Comparison of ENCODE assay signal across 21 mouse cellular contexts in genomic region chr11:120167059-120167458, GRCm38 (mm10). TPM values are rescaled to one million over a fixed set of nuclear protein-coding genes. Genes with fewer than 3 reads are reported as not detected.
DNase-seq lines count a peak whose midpoint lies in the region; ATAC-seq and TF ChIP-seq lines count a peak whose summit lies in the region.
"Had no signal": no experiment of that assay in that cellular context is flagged by ENCODE, and none has a peak within 500 bp of the region (broad histone marks: within the 10 kb centered on the region; RNA-seq: fewer than 3 reads in every experiment).

No protein-coding gene starts in this region.

- no peak for ATAC-seq in heart, embryonic 13.5 days (ENCODE audit: extremely low read depth, insufficient number of reproducible peaks, low FRiP score, low TSS enrichment)
- ATAC-seq in kidney, embryonic 16.5 days (ENCODE audit: low FRiP score, low TSS enrichment), result no peak
- ATAC-seq in megakaryocyte-erythroid progenitor cell, adult 5-6 weeks (replicated peaks; ENCODE audit: low FRiP score, low TSS enrichment, poor library complexity, severe bottlenecking), result no peak
- ATAC-seq: intestine, embryonic 15.5 days had no signal

- peak overlapping the region; percentile 11; the same call in 1 of the 2 replicates for H3K4me2 ChIP-seq in heart, embryonic 13.5 days
- H3K4me2 ChIP-seq in kidney, embryonic 16.5 days (replicated peaks; ENCODE audit: low read depth, low read length), result no peak overlapping the region
- H3K4me2 ChIP-seq: embryonic facial prominence, embryonic 12.5 days; intestine, embryonic 15.5 days; liver, embryonic 13.5 days; lung, embryonic 15.5 days; midbrain, embryonic 12.5 days; neural tube, embryonic 13.5 days had no signal

- no peak overlapping the region for H3K4me3 ChIP-seq in heart, embryonic 13.5 days
- H3K4me3 ChIP-seq in kidney, adult 2 months (ENCODE audit: insufficient read depth, low read depth, low read length), result no peak overlapping the region
- no peak overlapping the region for H3K4me3 ChIP-seq in kidney, embryonic 16.5 days (ENCODE audit: low read length)
- H3K4me3 ChIP-seq: embryonic facial prominence, embryonic 12.5 days; intestine, embryonic 15.5 days; left cerebral cortex, adult 2 months; liver, embryonic 13.5 days; lung, embryonic 15.5 days; midbrain, embryonic 12.5 days; neural tube, embryonic 13.5 days had no signal

- TF ChIP-seq POLR2A in kidney, adult 2 months (IDR thresholded peaks at IDR 0.05; ENCODE audit: low read depth, low read length), result no peak

- WGBS in heart, embryonic 13.5 days, result 50% methylated on average over 5 of the region's 5 CpGs
- 51% methylated on average over 5 of the region's 5 CpGs for WGBS in kidney, adult 2 months
- WGBS in kidney, embryonic 16.5 days, result 43% methylated on average over 5 of the region's 5 CpGs

- peak overlapping the region; percentile 59 for H3K9ac ChIP-seq in heart, embryonic 13.5 days
- no peak overlapping the region for H3K9ac ChIP-seq in kidney, embryonic 16.5 days (replicated peaks; ENCODE audit: low read length)
- H3K9ac ChIP-seq: embryonic facial prominence, embryonic 12.5 days; intestine, embryonic 15.5 days; liver, embryonic 13.5 days; lung, embryonic 15.5 days; midbrain, embryonic 12.5 days; neural tube, embryonic 13.5 days had no signal

- H3K9me3 ChIP-seq in heart, embryonic 13.5 days, result peaks cover 3% of the 10 kb centered on the region; the same call in 1 of the 2 replicates
- no peaks in the 10 kb centered on the region for H3K9me3 ChIP-seq in kidney, embryonic 16.5 days (ENCODE audit: low read length)
- H3K9me3 ChIP-seq: intestine, embryonic 15.5 days; liver, embryonic 13.5 days; lung, embryonic 15.5 days; midbrain, embryonic 12.5 days; neural tube, embryonic 13.5 days had no signal

- DNase-seq in adrenal gland, adult 2 months, result peak; percentile 83
- DNase-seq in adrenal gland, postnatal 4 days (ENCODE audit: low spot score in 2 of 2), result no peak
- DNase-seq in heart, adult 8-10 months (ENCODE audit: low spot score), result no peak
- DNase-seq in kidney, adult 2 months, result peak; percentile 47
- DNase-seq in retina, embryonic 14.5 days (ENCODE audit: low spot score), result no peak
- DNase-seq: cerebellum, adult 8-10 months; gastrocnemius, postnatal 36 days; kidney, postnatal 10 days; liver, embryonic 13.5 days; right cerebral cortex, postnatal 14 days; thymus, postnatal 25 days had no signal

- TF ChIP-seq CTCF in kidney, adult 2 months (conservative IDR thresholded peaks at IDR 0.05; ENCODE audit: insufficient read depth, insufficient read length, low read depth, low read length), result no peak

- H3K27me3 ChIP-seq in heart, embryonic 13.5 days (replicated peaks), result no peaks in the 10 kb centered on the region
- no peaks in the 10 kb centered on the region for H3K27me3 ChIP-seq in kidney, adult 2 months (replicated peaks; ENCODE audit: control insufficient read depth, insufficient read depth, low read length)
- no peaks in the 10 kb centered on the region for H3K27me3 ChIP-seq in kidney, embryonic 16.5 days (ENCODE audit: insufficient read depth, low read length)
- H3K27me3 ChIP-seq: embryonic facial prominence, embryonic 12.5 days; intestine, embryonic 15.5 days; liver, embryonic 13.5 days; lung, embryonic 15.5 days; midbrain, embryonic 12.5 days; neural tube, embryonic 13.5 days had no signal

- H3K27ac ChIP-seq in heart, embryonic 13.5 days (replicated peaks), result peak overlapping the region; percentile 56
- H3K27ac ChIP-seq in kidney, adult 2 months (ENCODE audit: insufficient read depth, low read depth, low read length), result peak overlapping the region; percentile 60
- no peak overlapping the region for H3K27ac ChIP-seq in kidney, embryonic 16.5 days (ENCODE audit: low read length)
- H3K27ac ChIP-seq: embryonic facial prominence, embryonic 12.5 days; left cerebral cortex, adult 2 months; liver, embryonic 13.5 days; lung, embryonic 15.5 days; macrophage; midbrain, embryonic 12.5 days; neural tube, embryonic 13.5 days had no signal

- H3K36me3 ChIP-seq in heart, embryonic 13.5 days, result no peaks in the 10 kb centered on the region
- no peaks in the 10 kb centered on the region for H3K36me3 ChIP-seq in kidney, adult 2 months (ENCODE audit: control insufficient read depth, insufficient read depth, low read length)
- H3K36me3 ChIP-seq in kidney, embryonic 16.5 days (ENCODE audit: insufficient read depth, low read length), result no peaks in the 10 kb centered on the region
- H3K36me3 ChIP-seq: embryonic facial prominence, embryonic 12.5 days; intestine, embryonic 15.5 days; liver, embryonic 13.5 days; lung, embryonic 15.5 days; midbrain, embryonic 12.5 days; neural tube, embryonic 13.5 days had no signal

- H3K4me1 ChIP-seq in heart, embryonic 13.5 days, result peaks cover 81% of the 10 kb centered on the region
- no peaks in the 10 kb centered on the region for H3K4me1 ChIP-seq in kidney, adult 2 months (ENCODE audit: control insufficient read depth, insufficient read depth, low read length)
- peaks cover 65% of the 10 kb centered on the region for H3K4me1 ChIP-seq in kidney, embryonic 16.5 days (ENCODE audit: insufficient read depth, low read length)

RNA-seq across cellular contexts. Expression of gene Slc38a10, which starts 15.9 kb away (rescaled TPM):
- 100 to 1,000 TPM; 119 to 148 TPM for total RNA-seq in adrenal gland, adult 2 months (2021)
- 132 and 146 TPM in 2 replicates for polyA plus RNA-seq in adrenal gland, adult 2 months (2012; rRNA removed)
- 100 to 1,000 TPM; 132 to 147 TPM for total RNA-seq in adrenal gland, postnatal 4 days (2021)
- 83.7 and 88.0 TPM in 2 replicates for polyA plus RNA-seq in heart, embryonic 13.5 days (2015; fragmentation: Nextera tagmentation; extraction: Ambion mirVana)
- total RNA-seq in heart, adult 8-10 months (2022), result 100 to 1,000 TPM in 1 of 4 experiments, 10 to 100 TPM in 3; 88.9 to 104 (median 91.6) TPM
- 151 and 178 TPM in 2 replicates for polyA plus RNA-seq in kidney, adult 2 months (2012; rRNA removed)
- 132 and 133 TPM in 2 replicates for polyA plus RNA-seq in kidney, embryonic 16.5 days (2015; fragmentation: Nextera tagmentation; extraction: Ambion mirVana)
- total RNA-seq in megakaryocyte-erythroid progenitor cell, adult 5-6 weeks (2014; fragmentation: Nextera tagmentation), result 47.0 and 56.6 TPM in 2 replicates
- 33.2 and 37.4 TPM in 2 replicates for total RNA-seq in megakaryocyte-erythroid progenitor cell, adult 5-6 weeks (2017)

Comparison
In these comparisons a context has a peak if more than half of its experiments do, and no peak if none do; other contexts are left out.
1. DNase-seq: peak in adrenal gland, adult 2 months (single experiment) and kidney, adult 2 months (single experiment); none in adrenal gland, postnatal 4 days (0 of 2), heart, adult 8-10 months (single experiment) and retina, embryonic 14.5 days (single experiment).